Mouse (Mus musculus) bone marrow macrophage, adult 2 months (primary cell): ENCODE data around the gene Eif1.

Source experiments
- CTCF ChIP-seq: IDR thresholded peaks from 2 replicates; pipeline ENCODE4 v1.5.1; 2012; ENCODE audit warnings: low read depth, mild to moderate bottlenecking, low read length, moderate library complexity
- POLR2A ChIP-seq: IDR thresholded peaks from 2 replicates; pipeline ENCODE4 v1.6.1; 2012; ENCODE audit warnings: mild to moderate bottlenecking, low read depth, low read length, borderline replicate concordance

DNA sequence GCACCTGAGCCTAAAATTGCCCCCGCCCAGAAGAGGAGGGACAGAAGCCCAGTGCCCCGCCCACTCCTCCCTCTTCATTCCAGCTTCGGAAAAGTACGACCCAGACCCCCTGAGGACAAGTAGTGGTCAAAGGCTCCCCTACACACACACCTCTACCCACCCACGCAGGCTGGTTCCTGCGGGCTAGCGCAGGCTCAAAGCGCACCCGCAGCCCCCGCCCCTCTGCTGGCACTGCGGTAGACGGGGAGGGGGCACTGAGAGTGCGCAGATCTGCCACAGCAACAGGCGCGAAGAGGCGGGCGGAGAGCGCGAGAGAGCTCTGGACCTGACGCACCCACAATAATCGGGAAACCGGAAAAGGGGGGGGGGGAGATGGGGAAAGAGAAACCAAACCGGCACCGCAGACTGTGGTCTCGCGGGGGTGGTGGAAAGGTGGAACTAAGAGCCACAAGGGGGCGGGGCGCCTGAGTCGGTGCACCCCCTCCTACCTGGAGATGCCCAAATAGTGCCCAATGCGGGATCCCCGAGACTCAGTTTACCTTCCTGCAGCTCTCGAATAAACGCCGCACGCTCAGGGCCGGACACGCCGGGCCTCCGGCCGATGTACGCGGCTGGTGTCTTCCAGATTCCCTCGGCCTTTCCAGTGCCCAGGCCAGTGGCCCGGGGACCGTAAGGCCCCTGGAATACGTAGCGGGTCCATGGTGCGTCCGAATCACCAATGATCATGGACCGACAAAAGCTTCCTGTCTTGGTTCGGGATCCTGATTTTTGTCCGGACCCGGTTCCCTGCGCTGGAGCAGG lies 35.7 kb downstream of the Eif1 start:
- TF ChIP-seq CTCF (no peak), POLR2A (no peak)
